Mouse (Mus musculus): ENCODE measurements around the gene Myo6. TPM values are rescaled to one million over a fixed set of nuclear protein-coding genes. Genes with fewer than 3 reads are reported as not detected.

The Myo6 gene
- polyA plus RNA-seq, 1 experiment from 2014 or later = 12.8 TPM

GRCm38 (mm10) chr9:80280724-80281123 is 115.9 kb downstream of the Myo6 start:
- 100% methylated on average over 1 of the region's 1 CpGs for WGBS
- Histone ChIP-seq H3K4me1 (no peaks in the 10 kb centered on the region), H3K27ac (replicated peaks) (no peak overlapping the region), H3K9me3 (no peaks in the 10 kb centered on the region), H3K36me3 (0 out of 2 replicates have a peak, but pooled peaks cover 2% of the 10 kb centered on the region), H3K27me3 (no peaks in the 10 kb centered on the region), H3K4me2 (replicated peaks) (no peak overlapping the region), H3K4me3 (no peak overlapping the region), H3K9ac (replicated peaks) (no peak overlapping the region)
- no peak for ATAC-seq (replicated peaks)

- 95% methylated on average over 3 of the region's 3 CpGs for WGBS
- Histone ChIP-seq H3K27ac (replicated peaks) (no peak overlapping the region), H3K27me3 (no peaks in the 10 kb centered on the region), H3K4me2 (replicated peaks) (no peak overlapping the region), H3K4me1 (no peaks in the 10 kb centered on the region), H3K4me3 (no peak overlapping the region), H3K36me3 (0 out of 2 replicates have a peak, but pooled peaks cover 2% of the 10 kb centered on the region), H3K9ac (replicated peaks) (no peak overlapping the region), H3K9me3 (no peaks in the 10 kb centered on the region)
- ATAC-seq (replicated peaks) = no peak
These were observed 117.6 kb downstream of the Myo6 start for GRCm38 (mm10) chr9:80282426-80282825.

- no peak overlapping the region for H3K27ac ChIP-seq (replicated peaks)
- no peak overlapping the region for H3K4me3 ChIP-seq
- 0 out of 2 replicates have a peak, but pooled peaks cover 2% of the 10 kb centered on the region for H3K36me3 ChIP-seq
- no peaks in the 10 kb centered on the region for H3K9me3 ChIP-seq
- H3K9ac ChIP-seq (replicated peaks) = no peak overlapping the region
- 77% methylated on average over 2 of the region's 2 CpGs for WGBS
- no peaks in the 10 kb centered on the region for H3K27me3 ChIP-seq
- ATAC-seq (replicated peaks) = no peak
- H3K4me2 ChIP-seq (replicated peaks) = no peak overlapping the region
- no peaks in the 10 kb centered on the region for H3K4me1 ChIP-seq
These were observed 119.8 kb downstream of the Myo6 start for GRCm38 (mm10) chr9:80284539-80285174.

- Histone ChIP-seq H3K4me2 (replicated peaks) (no peak overlapping the region), H3K27me3 (no peaks in the 10 kb centered on the region), H3K9ac (replicated peaks) (no peak overlapping the region), H3K27ac (replicated peaks) (no peak overlapping the region), H3K36me3 (0 out of 2 replicates have a peak, but pooled peaks cover 2% of the 10 kb centered on the region), H3K4me1 (no peaks in the 10 kb centered on the region), H3K9me3 (no peaks in the 10 kb centered on the region), H3K4me3 (no peak overlapping the region)
- no peak for ATAC-seq (replicated peaks)
- WGBS = 84% methylated on average over 7 of the region's 7 CpGs
These were observed 122.0 kb downstream of the Myo6 start for GRCm38 (mm10) chr9:80286845-80287244.

GRCm38 (mm10) chr9:80293056-80293584 is 128.3 kb downstream of the Myo6 start:
- Histone ChIP-seq H3K36me3 (no peaks in the 10 kb centered on the region), H3K9me3 (no peaks in the 10 kb centered on the region), H3K27me3 (no peaks in the 10 kb centered on the region), H3K4me3 (no peak overlapping the region), H3K9ac (replicated peaks) (no peak overlapping the region), H3K27ac (replicated peaks) (no peak overlapping the region), H3K4me2 (replicated peaks) (no peak overlapping the region), H3K4me1 (no peaks in the 10 kb centered on the region)
- 62% methylated on average over 2 of the region's 2 CpGs for WGBS
- no peak for ATAC-seq (replicated peaks)

- no peaks in the 10 kb centered on the region for H3K9me3 ChIP-seq
- WGBS = 76% methylated on average over 4 of the region's 4 CpGs
- H3K4me2 ChIP-seq (replicated peaks) = no peak overlapping the region
- H3K36me3 ChIP-seq = no peaks in the 10 kb centered on the region
- H3K4me3 ChIP-seq = no peak overlapping the region
- ATAC-seq (replicated peaks) = no peak
- no peaks in the 10 kb centered on the region for H3K4me1 ChIP-seq
- H3K27ac ChIP-seq (replicated peaks) = no peak overlapping the region
- H3K9ac ChIP-seq (replicated peaks) = no peak overlapping the region
- no peaks in the 10 kb centered on the region for H3K27me3 ChIP-seq
These were observed 131.3 kb downstream of the Myo6 start for GRCm38 (mm10) chr9:80296086-80296485.

- whole genome bisulfite sequencing = 94% methylated on average over 9 of the region's 9 CpGs
- Histone ChIP-seq H3K27ac (replicated peaks) (no peak overlapping the region), H3K4me2 (replicated peaks) (no peak overlapping the region), H3K9ac (replicated peaks) (no peak overlapping the region), H3K4me1 (no peaks in the 10 kb centered on the region), H3K36me3 (no peaks in the 10 kb centered on the region), H3K9me3 (no peaks in the 10 kb centered on the region), H3K4me3 (no peak overlapping the region), H3K27me3 (no peaks in the 10 kb centered on the region)
- no peak for ATAC-seq (replicated peaks)
These were observed 134.2 kb downstream of the Myo6 start for GRCm38 (mm10) chr9:80299031-80299430.

- no peak for ATAC-seq (replicated peaks)
- 0 out of 2 replicates have a peak, but pooled peaks cover 4% of the 10 kb centered on the region for H3K4me1 ChIP-seq
- no peaks in the 10 kb centered on the region for H3K27me3 ChIP-seq
- H3K9ac ChIP-seq (replicated peaks) = no peak overlapping the region
- no peaks in the 10 kb centered on the region for H3K9me3 ChIP-seq
- H3K27ac ChIP-seq (replicated peaks) = no peak overlapping the region
- no peak overlapping the region for H3K4me2 ChIP-seq (replicated peaks)
- H3K4me3 ChIP-seq = no peak overlapping the region
- 78% methylated on average over 4 of the region's 4 CpGs for WGBS
- H3K36me3 ChIP-seq = no peaks in the 10 kb centered on the region
These were observed 138.7 kb downstream of the Myo6 start for GRCm38 (mm10) chr9:80303518-80303917.

- 57% methylated on average over 4 of the region's 4 CpGs for WGBS
- peak overlapping the region; percentile 32 for H3K4me3 ChIP-seq
- H3K27ac ChIP-seq (replicated peaks) = no peak overlapping the region
- 0 out of 2 replicates have a peak, but pooled peaks cover 4% of the 10 kb centered on the region for H3K4me1 ChIP-seq
- ATAC-seq (replicated peaks) = peak; percentile 68
- H3K9me3 ChIP-seq = no peaks in the 10 kb centered on the region
- H3K36me3 ChIP-seq = no peaks in the 10 kb centered on the region
- H3K9ac ChIP-seq (replicated peaks) = 0 out of 2 replicates have a peak overlapping the region, but pooled peaks have one; percentile 26
- peak overlapping the region; percentile 33 for H3K4me2 ChIP-seq (replicated peaks)
- H3K27me3 ChIP-seq = no peaks in the 10 kb centered on the region
These were observed 141.6 kb downstream of the Myo6 start for GRCm38 (mm10) chr9:80306390-80306789.

- 25% methylated on average over 11 of the region's 11 CpGs for WGBS
- Histone ChIP-seq H3K9me3 (no peaks in the 10 kb centered on the region), H3K4me2 (replicated peaks) (peak overlapping the region; percentile 33), H3K36me3 (no peaks in the 10 kb centered on the region), H3K9ac (replicated peaks) (peak overlapping the region; percentile 26; the same call in 1 of the 2 replicates), H3K4me3 (peak overlapping the region; percentile 32), H3K4me1 (0 out of 2 replicates have a peak, but pooled peaks cover 4% of the 10 kb centered on the region), H3K27ac (replicated peaks) (peak overlapping the region; percentile 46; the same call in 1 of the 2 replicates), H3K27me3 (no peaks in the 10 kb centered on the region)
- ATAC-seq (replicated peaks) = peak; percentile 88
These were observed 142.0 kb downstream of the Myo6 start for GRCm38 (mm10) chr9:80306853-80307252.

GRCm38 (mm10) chr9:80307629-80308028 is 142.8 kb downstream of the Myo6 start:
- Histone ChIP-seq H3K4me2 (replicated peaks) (no peak overlapping the region), H3K27me3 (no peaks in the 10 kb centered on the region), H3K36me3 (no peaks in the 10 kb centered on the region), H3K4me1 (0 out of 2 replicates have a peak, but pooled peaks cover 4% of the 10 kb centered on the region), H3K9me3 (no peaks in the 10 kb centered on the region), H3K4me3 (no peak overlapping the region), H3K27ac (replicated peaks) (no peak overlapping the region), H3K9ac (replicated peaks) (no peak overlapping the region)
- peak; percentile 43; the same call in 1 of the 2 replicates for ATAC-seq (replicated peaks)
- 84% methylated on average over 13 of the region's 13 CpGs for WGBS

GRCm38 (mm10) chr9:80313610-80314009 is 148.8 kb downstream of the Myo6 start:
- H3K4me3 ChIP-seq = no peak overlapping the region
- H3K27ac ChIP-seq (replicated peaks) = no peak overlapping the region
- no peaks in the 10 kb centered on the region for H3K27me3 ChIP-seq
- WGBS = 82% methylated on average over 5 of the region's 5 CpGs
- no peaks in the 10 kb centered on the region for H3K4me1 ChIP-seq
- no peaks in the 10 kb centered on the region for H3K36me3 ChIP-seq
- ATAC-seq (replicated peaks) = no peak
- no peaks in the 10 kb centered on the region for H3K9me3 ChIP-seq
- no peak overlapping the region for H3K9ac ChIP-seq (replicated peaks)
- no peak overlapping the region for H3K4me2 ChIP-seq (replicated peaks)
